Mouse (Mus musculus) bone marrow, adult 2 months (tissue): ENCODE results near the gene 2610028H24Rik. TPM values are rescaled to one million over a fixed set of nuclear protein-coding genes. Genes with fewer than 3 reads are reported as not detected.

Source experiments
- H3K27ac ChIP-seq: fragments of 200-500 bp; 2 replicates; pipeline ENCODE4 v1.5.1; 2012; ENCODE audit warnings: low read depth, mild to moderate bottlenecking, control low read depth, inconsistent platforms, low read length; ENCODE audit not compliant: control insufficient read depth, poor library complexity, insufficient read depth
- H3K4me1 ChIP-seq: fragments of 200-500 bp; 2 replicates; pipeline ENCODE4 v1.6.1; 2011; ENCODE audit warnings: low read length; ENCODE audit not compliant: control insufficient read depth, insufficient read depth
- H3K4me3 ChIP-seq: fragments of 200-500 bp; replicated peaks from 2 replicates; pipeline ENCODE3; 2011; ENCODE audit warnings: mild to moderate bottlenecking, low read depth, low read length, control low read depth; ENCODE audit not compliant: control insufficient read depth
- CTCF ChIP-seq: fragments of 200-500 bp; IDR thresholded peaks from 2 replicates; pipeline ENCODE4 v1.5.1; 2011; ENCODE audit warnings: low read length, control low read depth; ENCODE audit not compliant: control insufficient read depth, insufficient read depth
- POLR2A ChIP-seq: fragments of 200-500 bp; IDR thresholded peaks from 2 replicates; pipeline ENCODE4 v1.6.1; 2011; ENCODE audit warnings: low read depth, mild to moderate bottlenecking, control low read depth, low read length, borderline replicate concordance; ENCODE audit not compliant: control insufficient read depth
- WGBS: fragments of 180-500 bp; shearing (Covaris S2); methylation state at CpG from one replicate; pipeline ENCODE4 v1.1.7; 2018; 5-methylcytosine and 5-hydroxymethylcytosine counted together
- polyA plus RNA-seq: library from polyadenylated mRNA; stranded (reverse); fragments of >200 nt; gene quantifications from 2 replicates; pipeline ENCODE4 v1.2.4, GENCODE M21; 2011; ENCODE audit warnings: low replicate concordance; ENCODE audit not compliant: missing spikeins, insufficient read depth, insufficient read length

Gene 2610028H24Rik
- not detected in 2 replicates for polyA plus RNA-seq

- TF ChIP-seq CTCF: no peak
- no peak for TF ChIP-seq POLR2A
- no peak within 1 kb of the TSS for H3K4me3 ChIP-seq
- no peak within 1 kb of the TSS for H3K27ac ChIP-seq
- 84% methylated on average over 5 of the region's 5 CpGs for whole genome bisulfite sequencing
- peaks cover 2% of the 10 kb centered on the region for H3K4me1 ChIP-seq
Observed at GRCm38 (mm10) chr10:76448851-76449250, at the start of gene 2610028H24Rik. 2610028H24Rik (plus strand) TSS chr10:76449081.

GRCm38 (mm10) chr10:76408520-76408919, 40.4 kb upstream of the 2610028H24Rik start:
- H3K4me3 ChIP-seq: no peak overlapping the region
- no peaks in the 10 kb centered on the region for H3K4me1 ChIP-seq
- WGBS: 90% methylated on average over 10 of the region's 10 CpGs
- H3K27ac ChIP-seq: no peak overlapping the region
- TF ChIP-seq POLR2A (no peak), CTCF (no peak)

GRCm38 (mm10) chr10:76416811-76417210, 32.1 kb upstream of the 2610028H24Rik start:
- TF ChIP-seq CTCF (no peak), POLR2A (no peak)
- 92% methylated on average over 12 of the region's 12 CpGs for WGBS
- no peak overlapping the region for H3K4me3 ChIP-seq
- no peaks in the 10 kb centered on the region for H3K4me1 ChIP-seq
- H3K27ac ChIP-seq: no peak overlapping the region

GRCm38 (mm10) chr10:76425674-76426073, 23.2 kb upstream of the 2610028H24Rik start:
- TF ChIP-seq POLR2A (no peak), CTCF (no peak)
- Histone ChIP-seq H3K27ac (no peak overlapping the region), H3K4me1 (no peaks in the 10 kb centered on the region; the same call in none of the 2 replicates), H3K4me3 (no peak overlapping the region)
- 63% methylated on average over 7 of the region's 7 CpGs for WGBS

GRCm38 (mm10) chr10:76433925-76434324, 15.0 kb upstream of the 2610028H24Rik start:
- WGBS: 89% methylated on average over 11 of the region's 11 CpGs
- Histone ChIP-seq H3K4me1 (no peaks in the 10 kb centered on the region), H3K27ac (no peak overlapping the region), H3K4me3 (no peak overlapping the region)
- TF ChIP-seq CTCF: no peak
- TF ChIP-seq POLR2A: no peak

GRCm38 (mm10) chr10:76439107-76439890, 9.6 kb upstream of the 2610028H24Rik start:
- Histone ChIP-seq H3K4me1 (peaks cover 2% of the 10 kb centered on the region; the same call in 1 of the 2 replicates), H3K27ac (no peak overlapping the region), H3K4me3 (no peak overlapping the region)
- 93% methylated on average over 9 of the region's 9 CpGs for WGBS
- no peak for TF ChIP-seq POLR2A
- TF ChIP-seq CTCF: no peak

- Histone ChIP-seq H3K4me1 (peaks cover 2% of the 10 kb centered on the region; the same call in 1 of the 2 replicates), H3K4me3 (no peak within 1 kb of the TSS), H3K27ac (no peak within 1 kb of the TSS)
- WGBS: 89% methylated on average over 17 of the region's 17 CpGs
- no peak for TF ChIP-seq POLR2A
- TF ChIP-seq CTCF: no peak
Observed at GRCm38 (mm10) chr10:76440281-76440680, 8.6 kb upstream of the 2610028H24Rik start, which contains the start of gene AC141477.1. AC141477.1 (minus strand) TSS chr10:76440444.

GRCm38 (mm10) chr10:76442178-76443088, 6.4 kb upstream of the 2610028H24Rik start, which contains the start of gene Pcnt:
Pcnt (minus strand) TSS chr10:76442786.
- TF ChIP-seq CTCF (peak; percentile 69), POLR2A (peak; percentile 47; the same call in 1 of the 2 replicates)
- WGBS: 1% methylated on average over 78 of the region's 78 CpGs
- peaks cover 3% of the 10 kb centered on the region for H3K4me1 ChIP-seq
- H3K4me3 ChIP-seq: peak within 1 kb of the TSS; percentile 89
- peak within 1 kb of the TSS; percentile 95 for H3K27ac ChIP-seq
